Mouse (Mus musculus) hindbrain, embryonic 10.5 days (tissue): ENCODE measurements around the gene Taf15. TPM values are rescaled to one million over a fixed set of nuclear protein-coding genes. Genes with fewer than 3 reads are reported as not detected.

ENCODE experiments used
- polyA plus RNA-seq: library from polyadenylated mRNA; unstranded; fragments of >200 nt; fragmentation: Nextera tagmentation; extraction: Ambion mirVana; gene quantifications from 2 replicates; pipeline ENCODE4 v1.2.1, GENCODE M21; 2016

Taf15 gene
- polyA plus RNA-seq, 1 experiment from 2014 or later: 9.2 TPM

Other genes starting within 250 kb of the Taf15 start
- gene Slfn14, start 186.4 kb upstream of the Taf15 start, polyA plus RNA-seq: 0.11 and 0.30 TPM in 2 replicates
- 78.9 and 89.2 TPM in 2 replicates for gene Ap2b1, start 174.1 kb upstream of the Taf15 start, polyA plus RNA-seq
- gene Pex12, start 170.5 kb upstream of the Taf15 start, polyA plus RNA-seq: 13.9 and 17.2 TPM in 2 replicates
- 4.3 and 11.1 TPM in 2 replicates for gene Rasl10b, start 63.9 kb upstream of the Taf15 start, polyA plus RNA-seq
- 0.27 and 0.39 TPM in 2 replicates for gene Gas2l2, start 43.6 kb upstream of the Taf15 start, polyA plus RNA-seq
- 0.97 TPM in 1 of 2 replicates, not detected in the other for gene 1700020L24Rik, start 35.4 kb upstream of the Taf15 start, polyA plus RNA-seq
- gene Mmp28, start 10.0 kb upstream of the Taf15 start, polyA plus RNA-seq: 1.1 and 1.3 TPM in 2 replicates
- 0.10 TPM in 1 of 2 replicates, not detected in the other for gene Heatr9, start 49.1 kb downstream of the Taf15 start, polyA plus RNA-seq
- not detected in 2 replicates for gene Ccl5, start 57.4 kb downstream of the Taf15 start, polyA plus RNA-seq
- 1.1 and 1.5 TPM in 2 replicates for gene Ccl9, start 105.5 kb downstream of the Taf15 start, polyA plus RNA-seq
- 1.9 and 3.0 TPM in 2 replicates for gene Ccl6, start 120.0 kb downstream of the Taf15 start, polyA plus RNA-seq
- not detected in 2 replicates for gene Rpl9-ps1, start 172.5 kb downstream of the Taf15 start, polyA plus RNA-seq
- gene Ccl3, start 176.3 kb downstream of the Taf15 start, polyA plus RNA-seq: 1.2 and 1.3 TPM in 2 replicates
- gene Ccl4, start 189.5 kb downstream of the Taf15 start, polyA plus RNA-seq: 0.58 TPM in 1 of 2 replicates, not detected in the other
- 0.31 TPM in 1 of 2 replicates, not detected in the other for gene Wfdc17, start 230.9 kb downstream of the Taf15 start, polyA plus RNA-seq
- not detected in 2 replicates for gene Wfdc18, start 235.9 kb downstream of the Taf15 start, polyA plus RNA-seq